Mouse (Mus musculus) intestine, embryonic 15.5 days (tissue): ENCODE results near the gene Olfr1462. TPM values are rescaled to one million over a fixed set of nuclear protein-coding genes. Genes with fewer than 3 reads are reported as not detected.

Source experiments
- ATAC-seq: fragments of 200-750 bp; cut with Nextera tagmentation; 2 replicates; pipeline ENCODE4 v1.8.0; 2017; ENCODE audit warnings: moderate TSS enrichment, moderate library complexity
- H3K27ac ChIP-seq: fragments of 300-500 bp; sonication (generic); 2 replicates; pipeline ENCODE4 v1.5.1; 2015; ENCODE audit warnings: mild to moderate bottlenecking, inconsistent platforms
- H3K27me3 ChIP-seq: fragments of 300-500 bp; sonication (generic); replicated peaks from 2 replicates; pipeline ENCODE4 v1.6.1; 2015; ENCODE audit warnings: inconsistent platforms
- H3K36me3 ChIP-seq: fragments of 300-500 bp; sonication (generic); 2 replicates; pipeline ENCODE4 v1.6.1; 2015; ENCODE audit warnings: inconsistent platforms
- H3K4me1 ChIP-seq: fragments of 300-500 bp; sonication (generic); replicated peaks from 2 replicates; pipeline ENCODE4 v1.6.1; 2015; ENCODE audit warnings: inconsistent platforms
- H3K4me2 ChIP-seq: fragments of 300-500 bp; sonication (generic); replicated peaks from 2 replicates; pipeline ENCODE4 v1.6.1; 2015; ENCODE audit warnings: mild to moderate bottlenecking, inconsistent platforms
- H3K4me3 ChIP-seq: fragments of 300-500 bp; sonication (generic); replicated peaks from 2 replicates; pipeline ENCODE4 v1.5.1; 2015; ENCODE audit warnings: inconsistent platforms
- H3K9ac ChIP-seq: fragments of 300-500 bp; sonication (generic); 2 replicates; pipeline ENCODE4 v1.6.1; 2015; ENCODE audit warnings: inconsistent platforms
- H3K9me3 ChIP-seq: fragments of 300-500 bp; sonication (generic); 2 replicates; pipeline ENCODE4 v1.6.1; 2016; ENCODE audit warnings: inconsistent platforms
- WGBS: fragments of 180-500 bp; shearing (Covaris S2); methylation state at CpG from one replicate; pipeline ENCODE4 v1.1.7; 2015; 5-methylcytosine and 5-hydroxymethylcytosine counted together
- polyA plus RNA-seq: library from polyadenylated mRNA; unstranded; fragments of >200 nt; fragmentation: Nextera tagmentation; extraction: Ambion mirVana; gene quantifications from 2 replicates; pipeline ENCODE4 v1.2.1, GENCODE M21; 2015

The Olfr1462 gene
- polyA plus RNA-seq: not detected in 2 replicates

- no peaks in the 10 kb centered on the region for H3K27me3 ChIP-seq
- no peak for ATAC-seq
- H3K4me3 ChIP-seq: no peak within 1 kb of the TSS
- WGBS: 92% methylated on average over 1 of the region's 1 CpGs
- H3K9ac ChIP-seq: no peak within 1 kb of the TSS
- no peaks in the 10 kb centered on the region for H3K9me3 ChIP-seq
- H3K4me2 ChIP-seq: no peak within 1 kb of the TSS
- H3K36me3 ChIP-seq: no peaks in the 10 kb centered on the region
- H3K27ac ChIP-seq: no peak within 1 kb of the TSS
- H3K4me1 ChIP-seq: no peaks in the 10 kb centered on the region
These were observed at the start of gene Olfr1462 for GRCm38 (mm10) chr19:13185434-13185833. TSS of gene Olfr1462 (plus strand) at chr19:13185734.

GRCm38 (mm10) chr19:13149449-13149848 lies 36.1 kb upstream of the Olfr1462 start, which contains the start of gene Olfr1459:
TSS of gene Olfr1459 (minus strand) at chr19:13149549.
- no peaks in the 10 kb centered on the region for H3K36me3 ChIP-seq
- H3K27me3 ChIP-seq: no peaks in the 10 kb centered on the region
- H3K9ac ChIP-seq: no peak within 1 kb of the TSS
- 73% methylated on average over 1 of the region's 1 CpGs for WGBS
- H3K27ac ChIP-seq: no peak within 1 kb of the TSS
- H3K4me1 ChIP-seq: no peaks in the 10 kb centered on the region
- no peak for ATAC-seq
- no peaks in the 10 kb centered on the region for H3K9me3 ChIP-seq
- no peak within 1 kb of the TSS for H3K4me3 ChIP-seq
- no peak within 1 kb of the TSS for H3K4me2 ChIP-seq

DNA sequence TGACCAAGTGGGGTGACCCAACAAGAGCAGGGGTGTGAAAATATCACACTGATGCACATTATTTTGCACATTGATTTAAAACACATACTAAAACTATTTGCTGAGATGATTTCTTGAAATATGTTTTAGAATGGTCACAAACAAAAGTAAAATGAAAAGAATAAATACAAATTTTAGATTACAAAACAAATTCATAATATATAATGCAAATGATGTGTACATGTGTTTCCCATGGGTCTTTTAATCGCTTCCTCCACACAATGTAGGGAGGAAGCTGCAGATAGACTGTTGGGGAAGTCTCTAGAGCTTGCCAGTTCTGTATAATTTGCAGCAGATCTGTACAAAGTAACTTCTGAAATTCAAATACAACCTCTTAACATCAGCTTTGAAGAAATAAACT lies 22.8 kb upstream of the Olfr1462 start, which contains the start of gene Olfr1461:
TSS of gene Olfr1461 (plus strand) at position 301 of the 400 bp plus-strand sequence.
- no peak within 1 kb of the TSS for H3K4me2 ChIP-seq
- WGBS: 50% methylated on average over 1 of the region's 1 CpGs
- ATAC-seq: no peak
- H3K4me3 ChIP-seq: no peak within 1 kb of the TSS
- no peaks in the 10 kb centered on the region for H3K36me3 ChIP-seq
- no peaks in the 10 kb centered on the region for H3K9me3 ChIP-seq
- no peak within 1 kb of the TSS for H3K9ac ChIP-seq
- no peak within 1 kb of the TSS for H3K27ac ChIP-seq
- H3K27me3 ChIP-seq: no peaks in the 10 kb centered on the region
- no peaks in the 10 kb centered on the region for H3K4me1 ChIP-seq

GRCm38 (mm10) chr19:13221666-13222065 lies 36.1 kb downstream of the Olfr1462 start:
- Histone ChIP-seq H3K9ac (no peak overlapping the region), H3K4me1 (no peaks in the 10 kb centered on the region), H3K9me3 (no peaks in the 10 kb centered on the region), H3K4me2 (no peak overlapping the region), H3K4me3 (no peak overlapping the region), H3K36me3 (no peaks in the 10 kb centered on the region), H3K27ac (no peak overlapping the region), H3K27me3 (no peaks in the 10 kb centered on the region)
- WGBS: 87% methylated on average over 11 of the region's 11 CpGs
- ATAC-seq: no peak

- no peaks in the 10 kb centered on the region for H3K4me1 ChIP-seq
- no peaks in the 10 kb centered on the region for H3K36me3 ChIP-seq
- no peaks in the 10 kb centered on the region for H3K9me3 ChIP-seq
- no peak within 1 kb of the TSS for H3K27ac ChIP-seq
- no peak for ATAC-seq
- H3K9ac ChIP-seq: no peak within 1 kb of the TSS
- H3K4me3 ChIP-seq: no peak within 1 kb of the TSS
- no peak within 1 kb of the TSS for H3K4me2 ChIP-seq
- no peaks in the 10 kb centered on the region for H3K27me3 ChIP-seq
These were observed 45.5 kb downstream of the Olfr1462 start, which contains the start of gene Olfr1463 for GRCm38 (mm10) chr19:13231028-13231427. TSS of gene Olfr1463 (plus strand) at chr19:13231328.

Other genes with a start within 250 kb of the Olfr1462 start
- not detected in 2 replicates for gene Olfr1450, start 235.5 kb upstream of the Olfr1462 start, polyA plus RNA-seq
- not detected in 2 replicates for gene Olfr1451, start 190.7 kb upstream of the Olfr1462 start, polyA plus RNA-seq
- not detected in 2 replicates for gene Olfr1453, start 157.4 kb upstream of the Olfr1462 start, polyA plus RNA-seq
- gene Olfr1454, start 125.1 kb upstream of the Olfr1462 start, polyA plus RNA-seq: not detected in 2 replicates
- gene Olfr1457, start 87.8 kb upstream of the Olfr1462 start, polyA plus RNA-seq: not detected in 2 replicates
- not detected in 2 replicates for gene Olfr1458, start 79.0 kb upstream of the Olfr1462 start, polyA plus RNA-seq
- gene Olfr1459, start 36.2 kb upstream of the Olfr1462 start, polyA plus RNA-seq: not detected in 2 replicates
- not detected in 2 replicates for gene Olfr1461, start 22.7 kb upstream of the Olfr1462 start, polyA plus RNA-seq
- not detected in 2 replicates for gene Olfr1463, start 45.6 kb downstream of the Olfr1462 start, polyA plus RNA-seq
- gene Olfr1465, start 129.8 kb downstream of the Olfr1462 start, polyA plus RNA-seq: not detected in 2 replicates
- gene Olfr1466, start 153.1 kb downstream of the Olfr1462 start, polyA plus RNA-seq: not detected in 2 replicates
- gene Olfr1467, start 176.5 kb downstream of the Olfr1462 start, polyA plus RNA-seq: not detected in 2 replicates
- not detected in 2 replicates for gene Olfr1469, start 222.1 kb downstream of the Olfr1462 start, polyA plus RNA-seq